Mouse (Mus musculus) monocyte, adult 5-6 weeks (primary cell): ENCODE measurements at regions not wholly inside any gene's neighbourhood (a gene's known extent, or its start where the extent isn't known, plus 50 kb on each side); places are given as distances from the start of the nearest gene placed in this dataset.

Experiments used
- ATAC-seq: fragments of 153-309, 156-312 bp; replicated peaks from 2 replicates; pipeline ENCODE4 v1.8.0; 2017; ENCODE audit warnings: mild to moderate bottlenecking; ENCODE audit not compliant: low TSS enrichment, insufficient number of reproducible peaks, severe bottlenecking, poor library complexity, low FRiP score

- no peak for ATAC-seq
Observed at GRCm38 (mm10) chr12:25215266-25215665, 118.3 kb upstream of the Id2 start.

GRCm38 (mm10) chr12:25213782-25214478 is 117.0 kb upstream of the Id2 start:
- no peak for ATAC-seq

- no peak for ATAC-seq
Observed at GRCm38 (mm10) chr12:25211331-25211730, 114.4 kb upstream of the Id2 start.

- ATAC-seq: no peak
Observed at GRCm38 (mm10) chr12:25210597-25210996, 113.7 kb upstream of the Id2 start.

- ATAC-seq: no peak
Observed at GRCm38 (mm10) chr12:25209333-25209728, 112.4 kb upstream of the Id2 start.

- peak; percentile 79 for ATAC-seq
Observed at GRCm38 (mm10) chr12:25208670-25209332, 111.9 kb upstream of the Id2 start.

- ATAC-seq: peak; percentile 77
Observed at GRCm38 (mm10) chr12:25203371-25204067, 106.6 kb upstream of the Id2 start.

GRCm38 (mm10) chr12:25200161-25200560 is 103.2 kb upstream of the Id2 start:
- ATAC-seq: no peak

- ATAC-seq: no peak; the same call in 1 of the 2 replicates
Observed at GRCm38 (mm10) chr12:25197757-25198156, 100.8 kb upstream of the Id2 start.

- no peak for ATAC-seq
Observed at GRCm38 (mm10) chr12:25196022-25196421, 99.1 kb upstream of the Id2 start.

GRCm38 (mm10) chr12:25192216-25192615 is 95.3 kb upstream of the Id2 start:
- no peak for ATAC-seq

- peak; percentile 30; the same call in 1 of the 2 replicates for ATAC-seq
Observed at GRCm38 (mm10) chr12:25190360-25190759, 93.4 kb upstream of the Id2 start.

GRCm38 (mm10) chr12:25189174-25189761 is 92.3 kb upstream of the Id2 start:
- ATAC-seq: peak; percentile 51; the same call in 1 of the 2 replicates

- no peak for ATAC-seq
Observed at GRCm38 (mm10) chr12:25188556-25188955, 91.6 kb upstream of the Id2 start.

GRCm38 (mm10) chr12:25187216-25187615 is 90.3 kb upstream of the Id2 start:
- no peak for ATAC-seq

- no peak for ATAC-seq
Observed at GRCm38 (mm10) chr12:25182680-25183079, 85.7 kb upstream of the Id2 start.

GRCm38 (mm10) chr12:25181317-25181716 is 84.4 kb upstream of the Id2 start:
- no peak for ATAC-seq

GRCm38 (mm10) chr12:25180861-25181260 is 83.9 kb upstream of the Id2 start:
- ATAC-seq: no peak

GRCm38 (mm10) chr12:25180289-25180688 is 83.3 kb upstream of the Id2 start:
- ATAC-seq: no peak
